Mouse (Mus musculus) midbrain, embryonic 12.5 days (tissue): ENCODE data around the gene Ceacam13. TPM values are rescaled to one million over a fixed set of nuclear protein-coding genes. Genes with fewer than 3 reads are reported as not detected.
"Not testable (repeated sequence)": the region's sequence is repeated elsewhere in the genome, so short reads cannot be mapped to it uniquely, and the experiment has no call there.

ENCODE experiments used
- ATAC-seq: fragments of 200-750 bp; cut with Nextera tagmentation; 2 replicates; pipeline ENCODE4 v1.8.0; 2017; ENCODE audit warnings: low read depth, moderate TSS enrichment, moderate library complexity; ENCODE audit not compliant: low FRiP score
- H3K27ac ChIP-seq: fragments of 300-500 bp; sonication (generic); replicated peaks from 2 replicates; pipeline ENCODE4 v1.5.1; 2016; ENCODE audit warnings: mild to moderate bottlenecking
- H3K27me3 ChIP-seq: fragments of 300-500 bp; sonication (generic); 2 replicates; pipeline ENCODE4 v1.6.1; 2016; ENCODE audit warnings: mild to moderate bottlenecking
- H3K36me3 ChIP-seq: fragments of 300-500 bp; sonication (generic); 2 replicates; pipeline ENCODE4 v1.6.1; 2016
- H3K4me1 ChIP-seq: fragments of 300-500 bp; sonication (generic); 2 replicates; pipeline ENCODE4 v1.6.1; 2016
- H3K4me2 ChIP-seq: fragments of 300-500 bp; sonication (generic); replicated peaks from 2 replicates; pipeline ENCODE4 v1.6.1; 2016; ENCODE audit warnings: mild to moderate bottlenecking, moderate library complexity
- H3K4me3 ChIP-seq: fragments of 300-500 bp; sonication (generic); 2 replicates; pipeline ENCODE4 v1.5.1; 2016; ENCODE audit warnings: mild to moderate bottlenecking
- H3K9ac ChIP-seq: fragments of 300-500 bp; sonication (generic); replicated peaks from 2 replicates; pipeline ENCODE4 v1.6.1; 2016; ENCODE audit warnings: mild to moderate bottlenecking, moderate library complexity
- H3K9me3 ChIP-seq: fragments of 300-500 bp; sonication (generic); 2 replicates; pipeline ENCODE4 v1.6.1; 2016; ENCODE audit warnings: mild to moderate bottlenecking
- WGBS: fragments of 180-500 bp; shearing (Covaris S2); methylation state at CpG from one replicate; pipeline ENCODE4 v1.1.7; 2016; 5-methylcytosine and 5-hydroxymethylcytosine counted together
- microRNA-seq: library from miRNA; unstranded; fragments of <30 nt; microRNA quantifications from one replicate; pipeline ENCODE4, GENCODE M21; 2017
- polyA plus RNA-seq: library from polyadenylated mRNA; unstranded; fragments of >200 nt; fragmentation: Nextera tagmentation; extraction: Ambion mirVana; gene quantifications from 2 replicates; pipeline ENCODE4 v1.2.1, GENCODE M21; 2016

The Ceacam13 gene
- not detected in 2 replicates for polyA plus RNA-seq

DNA sequence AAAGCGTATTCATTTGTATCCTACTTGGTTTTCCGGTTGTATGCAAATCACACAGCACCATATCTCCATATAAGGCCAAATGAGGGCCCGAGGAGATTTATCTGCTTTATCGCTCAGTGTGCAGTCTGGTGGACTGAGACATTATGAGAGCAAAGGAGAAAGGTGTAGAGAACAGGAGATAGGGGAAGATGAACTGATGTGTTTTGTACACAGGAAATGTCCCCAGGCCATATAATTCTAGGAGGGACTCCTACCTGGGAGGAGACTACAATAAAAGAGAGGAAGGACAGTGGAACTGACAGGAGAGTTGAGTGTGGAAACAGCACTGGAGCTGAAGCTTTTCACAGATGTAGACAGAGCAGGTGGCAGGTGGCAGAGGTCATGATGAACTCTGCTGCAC is at the start of gene Ceacam13:
Ceacam13 (plus strand) TSS at position 301 of the 400 bp plus-strand sequence.
- no peak for ATAC-seq
- no peak within 1 kb of the TSS for H3K27ac ChIP-seq
- 80% methylated on average over 4 of the region's 4 CpGs for WGBS
- H3K4me2 ChIP-seq = no peak within 1 kb of the TSS
- no peak within 1 kb of the TSS for H3K4me3 ChIP-seq
- no peaks in the 10 kb centered on the region for H3K4me1 ChIP-seq
- H3K27me3 ChIP-seq = no peaks in the 10 kb centered on the region
- no peaks in the 10 kb centered on the region for H3K36me3 ChIP-seq
- peaks cover 72% of the 10 kb centered on the region for H3K9me3 ChIP-seq
- H3K9ac ChIP-seq = no peak within 1 kb of the TSS

GRCm38 (mm10) chr7:17971824-17972223 is 37.9 kb upstream of the Ceacam13 start, which contains the start of gene Ceacam11:
Ceacam11 (plus strand) TSS chr7:17972124.
- Histone ChIP-seq H3K27me3 (no peaks in the 10 kb centered on the region), H3K4me2 (no peak within 1 kb of the TSS), H3K9ac (no peak within 1 kb of the TSS), H3K27ac (no peak within 1 kb of the TSS), H3K4me3 (no peak within 1 kb of the TSS), H3K36me3 (no peaks in the 10 kb centered on the region), H3K4me1 (no peaks in the 10 kb centered on the region), H3K9me3 (peaks cover 57% of the 10 kb centered on the region)
- no peak for ATAC-seq
- 77% methylated on average over 4 of the region's 4 CpGs for WGBS

- not testable (repeated sequence) for H3K4me1 ChIP-seq, H3K4me2 ChIP-seq, H3K4me3 ChIP-seq, H3K27ac ChIP-seq, H3K27me3 ChIP-seq, ATAC-seq, H3K9ac ChIP-seq, H3K36me3 ChIP-seq
- peaks cover 55% of the 10 kb centered on the region for H3K9me3 ChIP-seq
- 88% methylated on average over 1 of the region's 1 CpGs for WGBS
Observed at GRCm38 (mm10) chr7:18001131-18001530, 8.6 kb upstream of the Ceacam13 start.

DNA sequence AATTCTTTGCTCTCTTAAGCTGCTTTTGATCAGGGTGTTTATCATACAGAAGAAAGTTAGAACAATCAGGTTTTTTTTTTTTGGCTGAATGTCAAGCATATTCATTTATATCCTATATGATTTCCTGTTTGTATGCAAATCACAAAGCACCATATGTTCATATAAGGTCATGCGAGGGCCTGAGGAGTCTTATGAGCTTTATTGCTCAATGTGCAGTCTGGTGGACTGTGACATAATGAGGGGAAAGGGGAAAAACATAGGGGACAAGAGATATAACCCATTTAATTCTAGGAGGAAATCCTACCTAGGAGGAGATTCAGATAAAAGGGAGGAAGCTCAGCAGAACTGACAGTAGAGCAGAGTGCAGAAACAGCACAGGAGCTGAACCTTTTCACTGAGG is 55.9 kb downstream of the Ceacam13 start, which contains the start of gene Ceacam12:
Ceacam12 (plus strand) TSS at position 301 of the 400 bp plus-strand sequence.
- Histone ChIP-seq H3K9me3 (peaks cover 61% of the 10 kb centered on the region), H3K4me2 (no peak within 1 kb of the TSS), H3K4me3 (no peak within 1 kb of the TSS), H3K4me1 (no peaks in the 10 kb centered on the region), H3K36me3 (no peaks in the 10 kb centered on the region), H3K27ac (no peak within 1 kb of the TSS), H3K27me3 (no peaks in the 10 kb centered on the region), H3K9ac (no peak within 1 kb of the TSS)
- ATAC-seq = no peak
- 67% methylated on average over 1 of the region's 1 CpGs for WGBS

Small RNAs within 50 kb of the gene (microRNA-seq; reads per million reads assigned to microRNA genes)
- gene Gm22414 = not detected

Other genes starting within 250 kb of the Ceacam13 start
- not detected in 2 replicates for gene Ceacam14, start 197.3 kb upstream of the Ceacam13 start, polyA plus RNA-seq
- gene Gm5155, start 138.1 kb upstream of the Ceacam13 start, polyA plus RNA-seq = not detected in 2 replicates
- not detected in 2 replicates for gene Ceacam11, start 37.8 kb upstream of the Ceacam13 start, polyA plus RNA-seq
- not detected in 2 replicates for gene Ceacam12, start 56.0 kb downstream of the Ceacam13 start, polyA plus RNA-seq
- gene Igfl3, start 166.6 kb downstream of the Ceacam13 start, polyA plus RNA-seq = not detected in 2 replicates
- gene Mill1, start 235.5 kb downstream of the Ceacam13 start, polyA plus RNA-seq = not detected in 2 replicates